Mouse (Mus musculus): ENCODE data around the gene Slc39a11.

GRCm38 (mm10) chr11:113661835-113662351 is 12.0 kb upstream of the Slc39a11 start:
- TF ChIP-seq BHLHE40 (IDR thresholded peaks at IDR 0.05; ENCODE audit: low read depth, low read length) (no peak), TCF12 (IDR thresholded peaks at IDR 0.05; ENCODE audit: low read depth, low read length) (no peak), RAD21 (IDR thresholded peaks at IDR 0.05; ENCODE audit: low read depth, low read length) (no peak), GABPA (IDR thresholded peaks at IDR 0.05; ENCODE audit: insufficient replicate concordance, low read depth, low read length) (no peak), CTCF (conservative IDR thresholded peaks at IDR 0.05 in 1 of 2, IDR thresholded peaks at IDR 0.05 in 1 of 2; ENCODE audit: low read depth in 2 of 2, low read length in 2 of 2) (no peak)

All from CH12.LX (cell line).